Mouse (Mus musculus): Measurements from ENCODE around the gene Tmed6. TPM values are rescaled to one million over a fixed set of nuclear protein-coding genes. Genes with fewer than 3 reads are reported as not detected.
"Not testable (repeated sequence)": the region's sequence is repeated elsewhere in the genome, so short reads cannot be mapped to it uniquely, and the experiment has no call there.

Tmed6 gene
- polyA plus RNA-seq, 1 experiment from 2014 or later = not detected

GRCm38 (mm10) chr8:107108978-107109720, 43.7 kb upstream of the Tmed6 start:
- Histone ChIP-seq H3K27me3 (ENCODE audit: control insufficient read depth, insufficient read depth, low read length) (no peaks in the 10 kb centered on the region), H3K4me1 (ENCODE audit: control insufficient read depth, insufficient read depth, low read length) (0 out of 2 replicates have a peak, but pooled peaks cover under 1% of the 10 kb centered on the region), H3K4me2 (peak overlapping the region; percentile 31), H3K9me3 (replicated peaks; ENCODE audit: control insufficient read depth, low read length) (no peaks in the 10 kb centered on the region), H3K4me3 (ENCODE audit: low read depth, low read length) (0 out of 2 replicates have a peak overlapping the region, but pooled peaks have one; percentile 22), H3K9ac (ENCODE audit: low read depth, low read length) (0 out of 2 replicates have a peak overlapping the region, but pooled peaks have one; percentile 1), H3K36me3 (ENCODE audit: control insufficient read depth, insufficient read depth, low read length) (no peaks in the 10 kb centered on the region), H3K27ac (ENCODE audit: low read depth, low read length) (no peak overlapping the region)
- 60% methylated on average over 23 of the region's 23 CpGs for WGBS (ENCODE audit: insufficient replicate concordance)
- ATAC-seq (replicated peaks; ENCODE audit: insufficient number of reproducible peaks, low FRiP score, low TSS enrichment) = no peak

- H3K9ac ChIP-seq (ENCODE audit: low read depth, low read length); H3K4me3 ChIP-seq (ENCODE audit: low read depth, low read length); H3K9me3 ChIP-seq (replicated peaks; ENCODE audit: control insufficient read depth, low read length); H3K4me1 ChIP-seq (ENCODE audit: control insufficient read depth, insufficient read depth, low read length); H3K4me2 ChIP-seq; H3K27ac ChIP-seq (ENCODE audit: low read depth, low read length); ATAC-seq (replicated peaks; ENCODE audit: insufficient number of reproducible peaks, low FRiP score, low TSS enrichment); H3K36me3 ChIP-seq (ENCODE audit: control insufficient read depth, insufficient read depth, low read length); H3K27me3 ChIP-seq (ENCODE audit: control insufficient read depth, insufficient read depth, low read length): not testable (repeated sequence)
- WGBS (ENCODE audit: insufficient replicate concordance) = 85% methylated on average over 5 of the region's 5 CpGs
Measured at GRCm38 (mm10) chr8:107108089-107108488, 42.6 kb upstream of the Tmed6 start.

DNA sequence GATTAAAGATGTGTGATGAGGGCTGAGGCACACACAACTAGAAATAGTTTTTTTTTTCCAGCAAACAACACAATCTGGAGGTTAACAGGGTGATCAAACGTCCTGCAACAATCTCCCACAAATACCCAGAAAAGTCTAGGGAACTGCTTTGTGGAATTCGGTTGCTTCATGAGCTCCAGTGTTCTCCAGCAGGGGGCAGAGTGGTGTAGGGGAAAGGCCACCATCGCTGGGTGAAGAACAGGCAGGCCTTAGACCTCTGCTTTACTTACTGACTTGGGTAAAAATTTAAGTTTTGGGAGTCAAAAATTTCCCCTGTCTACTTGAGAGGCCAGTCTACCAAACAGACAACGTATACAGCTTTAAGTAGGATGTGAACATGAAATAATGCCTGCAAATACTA, 39.1 kb upstream of the Tmed6 start:
- H3K4me3 ChIP-seq (ENCODE audit: low read depth, low read length) = no peak overlapping the region
- 7% methylated on average over 4 of the region's 4 CpGs for WGBS (ENCODE audit: insufficient replicate concordance)
- no peak for ATAC-seq (replicated peaks; ENCODE audit: insufficient number of reproducible peaks, low FRiP score, low TSS enrichment)
- no peaks in the 10 kb centered on the region for H3K36me3 ChIP-seq (ENCODE audit: control insufficient read depth, insufficient read depth, low read length)
- no peak overlapping the region for H3K9ac ChIP-seq (ENCODE audit: low read depth, low read length)
- no peak overlapping the region for H3K27ac ChIP-seq (ENCODE audit: low read depth, low read length)
- no peak overlapping the region for H3K4me2 ChIP-seq
- no peaks in the 10 kb centered on the region for H3K4me1 ChIP-seq (ENCODE audit: control insufficient read depth, insufficient read depth, low read length)
- H3K9me3 ChIP-seq (replicated peaks; ENCODE audit: control insufficient read depth, low read length) = no peaks in the 10 kb centered on the region
- no peaks in the 10 kb centered on the region for H3K27me3 ChIP-seq (ENCODE audit: control insufficient read depth, insufficient read depth, low read length)

- no peak overlapping the region for H3K9ac ChIP-seq (ENCODE audit: low read depth, low read length)
- H3K4me1 ChIP-seq (ENCODE audit: control insufficient read depth, insufficient read depth, low read length) = no peaks in the 10 kb centered on the region
- H3K36me3 ChIP-seq (ENCODE audit: control insufficient read depth, insufficient read depth, low read length) = no peaks in the 10 kb centered on the region
- no peak overlapping the region for H3K4me2 ChIP-seq
- no peaks in the 10 kb centered on the region for H3K9me3 ChIP-seq (replicated peaks; ENCODE audit: control insufficient read depth, low read length)
- H3K27me3 ChIP-seq (ENCODE audit: control insufficient read depth, insufficient read depth, low read length) = no peaks in the 10 kb centered on the region
- H3K27ac ChIP-seq (ENCODE audit: low read depth, low read length) = no peak overlapping the region
- H3K4me3 ChIP-seq (ENCODE audit: low read depth, low read length) = no peak overlapping the region
- ATAC-seq (replicated peaks; ENCODE audit: insufficient number of reproducible peaks, low FRiP score, low TSS enrichment) = no peak
- WGBS (ENCODE audit: insufficient replicate concordance) = 75% methylated on average over 2 of the region's 2 CpGs
Measured at GRCm38 (mm10) chr8:107100635-107101034, 35.2 kb upstream of the Tmed6 start.

DNA sequence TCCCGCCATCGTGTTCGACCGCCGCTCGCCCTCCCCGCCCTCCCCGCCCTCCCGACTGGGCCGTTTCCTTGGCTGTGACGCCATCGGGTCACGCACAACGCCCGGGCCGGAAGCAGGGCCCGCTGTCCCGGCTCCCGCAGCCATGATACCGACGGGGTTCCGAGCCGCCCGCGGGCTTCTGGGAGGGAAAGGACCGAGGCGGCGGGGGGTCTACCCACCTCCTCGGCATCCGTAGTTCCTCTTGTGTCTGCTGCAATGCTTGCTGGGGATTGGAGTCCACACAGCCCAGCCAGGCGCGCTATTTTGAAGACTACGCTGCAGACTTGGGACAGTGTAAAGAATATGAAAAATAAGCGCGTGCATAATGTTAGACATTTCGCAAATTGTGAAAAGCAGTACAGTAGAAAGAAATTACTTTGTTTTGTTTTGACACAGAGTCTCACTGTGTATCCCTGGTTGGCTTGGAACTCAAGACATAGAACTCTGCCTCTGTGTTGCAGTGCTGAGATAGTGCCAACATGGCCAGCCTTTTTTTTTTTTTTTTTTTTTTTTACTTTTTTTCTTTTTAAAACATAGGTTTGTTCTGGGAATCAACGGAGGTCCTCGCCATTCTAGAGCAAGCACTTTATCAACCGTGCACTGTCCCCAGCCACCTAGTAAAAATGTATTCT, 31.1 kb upstream of the Tmed6 start, which contains the start of gene Terf2:
Terf2 (minus strand) TSS at position 182 of the 671 bp plus-strand sequence.
- H3K4me2 ChIP-seq = peak within 1 kb of the TSS; percentile 68
- H3K4me3 ChIP-seq (ENCODE audit: low read depth, low read length) = peak within 1 kb of the TSS; percentile 83
- H3K27me3 ChIP-seq (ENCODE audit: control insufficient read depth, insufficient read depth, low read length) = no peaks in the 10 kb centered on the region
- WGBS (ENCODE audit: insufficient replicate concordance) = 4% methylated on average over 39 of the region's 39 CpGs
- ATAC-seq (replicated peaks; ENCODE audit: insufficient number of reproducible peaks, low FRiP score, low TSS enrichment) = peak; percentile 92
- H3K27ac ChIP-seq (ENCODE audit: low read depth, low read length) = peak within 1 kb of the TSS; percentile 87
- peak within 1 kb of the TSS; percentile 84 for H3K9ac ChIP-seq (ENCODE audit: low read depth, low read length)
- no peaks in the 10 kb centered on the region for H3K9me3 ChIP-seq (replicated peaks; ENCODE audit: control insufficient read depth, low read length)
- H3K36me3 ChIP-seq (ENCODE audit: control insufficient read depth, insufficient read depth, low read length) = 0 out of 2 replicates have a peak, but pooled peaks cover 12% of the 10 kb centered on the region
- H3K4me1 ChIP-seq (ENCODE audit: control insufficient read depth, insufficient read depth, low read length) = no peaks in the 10 kb centered on the region

GRCm38 (mm10) chr8:107095717-107096365, 30.4 kb upstream of the Tmed6 start:
- Histone ChIP-seq H3K27me3 (ENCODE audit: control insufficient read depth, insufficient read depth, low read length) (no peaks in the 10 kb centered on the region), H3K4me3 (ENCODE audit: low read depth, low read length) (peak overlapping the region; percentile 83), H3K4me2 (peak overlapping the region; percentile 68), H3K9ac (ENCODE audit: low read depth, low read length) (peak overlapping the region; percentile 84), H3K27ac (ENCODE audit: low read depth, low read length) (peak overlapping the region; percentile 87), H3K4me1 (ENCODE audit: control insufficient read depth, insufficient read depth, low read length) (no peaks in the 10 kb centered on the region), H3K36me3 (ENCODE audit: control insufficient read depth, insufficient read depth, low read length) (peaks cover 14% of the 10 kb centered on the region; the same call in 1 of the 2 replicates), H3K9me3 (replicated peaks; ENCODE audit: control insufficient read depth, low read length) (no peaks in the 10 kb centered on the region)
- WGBS (ENCODE audit: insufficient replicate concordance) = 1% methylated on average over 53 of the region's 53 CpGs
- ATAC-seq (replicated peaks; ENCODE audit: insufficient number of reproducible peaks, low FRiP score, low TSS enrichment) = peak; percentile 82

DNA sequence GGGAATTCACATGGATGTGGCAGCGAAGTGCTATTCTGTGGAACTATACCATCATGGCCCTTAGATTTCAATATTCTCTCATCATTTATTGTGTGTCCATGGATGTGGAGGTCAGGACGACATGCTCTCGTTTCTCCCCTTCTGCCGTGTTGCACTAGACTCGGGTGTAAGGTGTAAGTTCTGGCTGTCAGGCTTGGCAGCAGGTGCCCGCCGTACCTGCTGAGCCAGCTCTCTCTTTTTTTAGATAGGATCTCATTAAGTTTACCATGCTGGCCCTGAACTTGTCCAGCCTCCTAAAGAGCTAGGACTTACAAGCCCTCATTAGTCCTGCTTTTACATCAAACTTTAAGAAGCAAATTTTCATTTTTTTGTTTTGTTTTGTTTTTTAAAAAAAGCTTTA, 25.1 kb upstream of the Tmed6 start:
- Histone ChIP-seq H3K4me2 (no peak overlapping the region), H3K9ac (ENCODE audit: low read depth, low read length) (no peak overlapping the region), H3K27ac (ENCODE audit: low read depth, low read length) (no peak overlapping the region), H3K36me3 (ENCODE audit: control insufficient read depth, insufficient read depth, low read length) (peaks cover 33% of the 10 kb centered on the region), H3K4me3 (ENCODE audit: low read depth, low read length) (no peak overlapping the region), H3K27me3 (ENCODE audit: control insufficient read depth, insufficient read depth, low read length) (no peaks in the 10 kb centered on the region), H3K9me3 (replicated peaks; ENCODE audit: control insufficient read depth, low read length) (no peaks in the 10 kb centered on the region), H3K4me1 (ENCODE audit: control insufficient read depth, insufficient read depth, low read length) (no peaks in the 10 kb centered on the region)
- WGBS (ENCODE audit: insufficient replicate concordance) = 89% methylated on average over 7 of the region's 7 CpGs
- ATAC-seq (replicated peaks; ENCODE audit: insufficient number of reproducible peaks, low FRiP score, low TSS enrichment) = no peak

GRCm38 (mm10) chr8:107088526-107089063, 23.2 kb upstream of the Tmed6 start:
- Histone ChIP-seq H3K27ac (ENCODE audit: low read depth, low read length) (no peak overlapping the region), H3K36me3 (ENCODE audit: control insufficient read depth, insufficient read depth, low read length) (peaks cover 27% of the 10 kb centered on the region)
- 92% methylated on average over 5 of the region's 5 CpGs for WGBS (ENCODE audit: insufficient replicate concordance)

More at GRCm38 (mm10) chr8:107088526-107089063, 23.2 kb upstream of the Tmed6 start:
- no peak overlapping the region for H3K4me2 ChIP-seq
- no peak overlapping the region for H3K4me3 ChIP-seq (ENCODE audit: low read depth, low read length)
- no peaks in the 10 kb centered on the region for H3K27me3 ChIP-seq (ENCODE audit: control insufficient read depth, insufficient read depth, low read length)
- no peak overlapping the region for H3K9ac ChIP-seq (ENCODE audit: low read depth, low read length)
- no peak for ATAC-seq (replicated peaks; ENCODE audit: insufficient number of reproducible peaks, low FRiP score, low TSS enrichment)
- H3K4me1 ChIP-seq (ENCODE audit: control insufficient read depth, insufficient read depth, low read length) = no peaks in the 10 kb centered on the region
- no peaks in the 10 kb centered on the region for H3K9me3 ChIP-seq (replicated peaks; ENCODE audit: control insufficient read depth, low read length)

Measured in heart, embryonic 11.5 days (tissue).